Mouse (Mus musculus): ENCODE results near the gene Ugt1a6b.

DNA sequence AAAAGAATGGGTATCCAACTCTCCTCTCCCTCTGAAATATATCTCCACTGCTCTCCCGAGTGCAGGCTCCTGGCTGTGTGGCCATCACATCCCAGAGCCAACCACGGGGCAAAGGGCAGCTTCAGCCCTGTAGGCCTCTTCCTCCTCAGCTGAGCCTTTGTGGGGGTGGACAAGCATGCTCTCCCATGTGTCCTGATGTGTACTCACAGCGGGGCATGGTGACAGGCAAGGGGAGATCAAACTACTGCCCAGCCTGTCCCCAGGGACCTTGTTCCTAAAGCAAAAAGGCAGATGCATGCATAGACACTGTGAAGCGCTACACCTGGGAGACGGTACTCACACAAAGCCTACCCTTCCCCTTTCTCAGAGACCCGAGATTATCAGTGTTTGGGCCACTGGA, 157.1 kb downstream of the Ugt1a6b start:
- TF ChIP-seq POLR2A (IDR thresholded peaks at IDR 0.05; ENCODE audit: extremely low read depth, insufficient read depth, low read length) (no peak), CTCF (IDR thresholded peaks at IDR 0.05; ENCODE audit: extremely low read depth, insufficient read depth, low read length) (no peak)

Data from cortical plate, adult 2 months (tissue).